Mouse (Mus musculus): ENCODE results near the gene Ada.
"Not testable (repeated sequence)": the region's sequence is repeated elsewhere in the genome, so short reads cannot be mapped to it uniquely, and the experiment has no call there.

The Ada gene

GRCm38 (mm10) chr2:163697764-163698480, 52.1 kb downstream of the Ada start:
- DNase-seq (ENCODE audit: low spot score), result no peak

GRCm38 (mm10) chr2:163696763-163697162, 53.3 kb downstream of the Ada start:
- DNase-seq (ENCODE audit: low spot score), result no peak

- no peak for DNase-seq (ENCODE audit: low spot score)
Observed at GRCm38 (mm10) chr2:163693716-163694314, 56.2 kb downstream of the Ada start.

GRCm38 (mm10) chr2:163692873-163693612, 57.0 kb downstream of the Ada start:
- no peak for DNase-seq (ENCODE audit: low spot score)

GRCm38 (mm10) chr2:163691846-163692605, 58.0 kb downstream of the Ada start:
- no peak for DNase-seq (ENCODE audit: low spot score)

GRCm38 (mm10) chr2:163690409-163691304, 59.4 kb downstream of the Ada start:
- DNase-seq (ENCODE audit: low spot score), result no peak

GRCm38 (mm10) chr2:163689771-163690170, 60.3 kb downstream of the Ada start:
- DNase-seq (ENCODE audit: low spot score), result no peak

- DNase-seq (ENCODE audit: low spot score), result not testable (repeated sequence)
Observed at GRCm38 (mm10) chr2:163688377-163688776, 61.7 kb downstream of the Ada start.

- DNase-seq (ENCODE audit: low spot score), result no peak
Observed at GRCm38 (mm10) chr2:163686886-163687285, 63.2 kb downstream of the Ada start.

GRCm38 (mm10) chr2:163686233-163686632, 63.8 kb downstream of the Ada start:
- DNase-seq (ENCODE audit: low spot score), result no peak

GRCm38 (mm10) chr2:163685761-163686200, 64.3 kb downstream of the Ada start:
- DNase-seq (ENCODE audit: low spot score), result no peak

GRCm38 (mm10) chr2:163685287-163685686, 64.8 kb downstream of the Ada start:
- DNase-seq (ENCODE audit: low spot score), result no peak

- no peak for DNase-seq (ENCODE audit: low spot score)
Observed at GRCm38 (mm10) chr2:163682344-163682743, 67.7 kb downstream of the Ada start.

- no peak for DNase-seq (ENCODE audit: low spot score)
Observed at GRCm38 (mm10) chr2:163676745-163677144, 73.3 kb downstream of the Ada start.

Measured in MN1 (cell line).